Mouse (Mus musculus) stomach, embryonic 14.5 days (tissue): ENCODE data around the gene Rtca. TPM values are rescaled to one million over a fixed set of nuclear protein-coding genes. Genes with fewer than 3 reads are reported as not detected.
A peak's percentile ranks its signal among the peaks of the same experiment; 100 is the strongest.

Experiments used
- ATAC-seq: fragments of 200-750 bp; cut with Nextera tagmentation; 2 replicates; pipeline ENCODE4 v1.8.0; 2017; ENCODE audit warnings: low read depth, moderate TSS enrichment; ENCODE audit not compliant: insufficient number of reproducible peaks, insufficient read depth, low FRiP score
- H3K27ac ChIP-seq: fragments of 300-500 bp; sonication (generic); 2 replicates; pipeline ENCODE4 v1.5.1; 2014; ENCODE audit warnings: mild to moderate bottlenecking, low read length, moderate library complexity, mixed read lengths
- H3K27me3 ChIP-seq: fragments of 300-500 bp; sonication (generic); 2 replicates; pipeline ENCODE4 v1.6.1; 2014; ENCODE audit warnings: low read length, control low read depth, mixed read lengths; ENCODE audit not compliant: control insufficient read depth, insufficient read depth
- H3K36me3 ChIP-seq: fragments of 300-500 bp; sonication (generic); 2 replicates; pipeline ENCODE4 v1.6.1; 2014; ENCODE audit warnings: mild to moderate bottlenecking, control low read depth, low read length, moderate library complexity, mixed read lengths; ENCODE audit not compliant: control insufficient read depth, insufficient read depth
- H3K4me1 ChIP-seq: fragments of 300-500 bp; sonication (generic); 2 replicates; pipeline ENCODE4 v1.6.1; 2014; ENCODE audit warnings: low read length, control low read depth, mixed read lengths; ENCODE audit not compliant: control insufficient read depth, insufficient read depth
- H3K4me2 ChIP-seq: fragments of 300-500 bp; sonication (generic); replicated peaks from 2 replicates; pipeline ENCODE4 v1.6.1; 2014; ENCODE audit warnings: low read depth, low read length, control low read depth
- H3K4me3 ChIP-seq: fragments of 300-500 bp; sonication (generic); 2 replicates; pipeline ENCODE4 v1.5.1; 2014; ENCODE audit warnings: low read depth, low read length, control low read depth
- H3K9ac ChIP-seq: fragments of 300-500 bp; sonication (generic); replicated peaks from 2 replicates; pipeline ENCODE4 v1.6.1; 2014; ENCODE audit warnings: low read depth, mild to moderate bottlenecking, control low read depth, low read length, moderate library complexity, mixed read lengths
- H3K9me3 ChIP-seq: fragments of 300-500 bp; sonication (generic); 2 replicates; pipeline ENCODE4 v1.6.1; 2016; ENCODE audit warnings: low read depth, low read length, control low read depth; ENCODE audit not compliant: control insufficient read depth
- WGBS: fragments of 180-500 bp; shearing (Covaris S2); extraction: QIAGEN DNeasy Blood & Tissue Kit; methylation state at CpG from one replicate; pipeline ENCODE4 v1.1.7; 2014; 5-methylcytosine and 5-hydroxymethylcytosine counted together
- polyA plus RNA-seq: library from polyadenylated mRNA; unstranded; fragments of >200 nt; fragmentation: Nextera tagmentation; extraction: Ambion mirVana; gene quantifications from 2 replicates; pipeline ENCODE4 v1.2.1, GENCODE M21; 2014

Rtca gene
- polyA plus RNA-seq, 1 experiment from 2014 or later = 73.9 TPM

DNA sequence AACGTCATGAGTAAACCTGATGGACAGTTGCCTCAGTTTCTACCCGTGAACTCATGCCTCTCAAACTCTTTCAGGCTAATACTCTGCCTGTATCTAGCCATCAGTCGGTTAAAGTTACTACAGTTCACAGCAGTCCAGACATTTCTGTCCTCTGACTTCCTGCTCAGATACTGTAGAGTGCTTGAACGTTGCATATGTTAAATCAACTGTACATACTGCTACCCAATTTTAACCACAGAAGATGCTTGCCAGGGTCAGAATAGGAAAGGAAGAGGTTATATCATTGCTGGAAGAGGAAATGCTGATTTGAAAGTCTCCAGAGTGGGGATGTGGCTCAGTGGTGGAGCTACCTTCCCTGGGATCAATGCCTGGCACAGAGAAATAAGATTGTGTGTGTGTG, 24.7 kb downstream of the Rtca start:
- no peaks in the 10 kb centered on the region for H3K9me3 ChIP-seq
- ATAC-seq = no peak
- H3K36me3 ChIP-seq = peaks cover 10% of the 10 kb centered on the region
- no peak overlapping the region for H3K4me3 ChIP-seq
- H3K4me2 ChIP-seq = no peak overlapping the region
- H3K9ac ChIP-seq = no peak overlapping the region
- H3K27ac ChIP-seq = no peak overlapping the region
- no peaks in the 10 kb centered on the region for H3K27me3 ChIP-seq
- WGBS = 83% methylated on average over 4 of the region's 4 CpGs
- no peaks in the 10 kb centered on the region for H3K4me1 ChIP-seq

DNA sequence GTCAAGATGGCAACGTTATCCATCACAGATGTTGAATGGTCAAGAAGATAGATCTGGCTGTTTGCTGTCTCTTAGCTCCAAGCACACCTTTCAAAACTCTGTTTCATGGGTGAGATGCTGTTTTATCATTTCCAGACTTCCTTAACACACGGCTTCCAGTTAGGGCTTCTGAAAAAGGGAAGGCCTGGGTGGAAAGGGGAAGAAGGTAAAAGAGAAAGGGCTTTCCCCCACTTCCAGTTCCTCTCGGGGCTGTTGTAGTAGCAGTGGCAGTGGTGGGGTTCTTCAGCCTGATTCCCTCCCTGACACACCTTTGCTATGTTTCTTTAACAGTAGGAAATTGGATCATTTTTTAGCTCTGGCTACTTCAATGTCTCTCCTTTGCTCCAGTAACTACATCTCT, 25.3 kb downstream of the Rtca start:
- 74% methylated on average over 3 of the region's 3 CpGs for WGBS
- H3K27me3 ChIP-seq = no peaks in the 10 kb centered on the region

DNA sequence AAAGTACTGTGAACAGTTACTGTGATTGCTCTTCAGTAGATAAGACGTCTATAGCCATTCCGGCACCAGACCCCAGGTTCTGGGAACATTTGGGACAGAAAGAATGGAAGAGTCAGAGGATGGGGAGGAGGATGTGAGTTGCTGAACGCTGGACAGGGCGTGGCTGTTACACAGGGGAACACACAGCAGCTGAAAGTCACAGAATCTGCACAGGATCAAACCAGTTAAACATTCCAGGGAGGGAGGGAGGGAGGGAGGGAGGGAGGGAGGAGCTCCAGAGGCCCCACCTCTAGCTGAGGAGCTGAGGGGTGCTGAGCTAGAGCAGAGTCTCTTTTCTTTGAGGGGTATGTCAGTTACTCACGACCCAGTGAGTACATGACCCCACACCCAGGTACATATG, 27.1 kb downstream of the Rtca start:
- 32% methylated on average over 5 of the region's 5 CpGs for WGBS
- Histone ChIP-seq H3K4me3 (no peak overlapping the region), H3K27ac (no peak overlapping the region), H3K4me1 (no peaks in the 10 kb centered on the region), H3K9me3 (no peaks in the 10 kb centered on the region), H3K4me2 (no peak overlapping the region), H3K27me3 (no peaks in the 10 kb centered on the region), H3K36me3 (no peaks in the 10 kb centered on the region), H3K9ac (no peak overlapping the region)
- 0 out of 2 replicates have a peak, but pooled peaks have one; percentile 30 for ATAC-seq

More for the DNA sequence above, 25.3 kb downstream of the Rtca start:
- H3K4me3 ChIP-seq = no peak overlapping the region
- no peak overlapping the region for H3K9ac ChIP-seq
- ATAC-seq = no peak
- no peak overlapping the region for H3K27ac ChIP-seq
- no peak overlapping the region for H3K4me2 ChIP-seq
- H3K36me3 ChIP-seq = peaks cover 5% of the 10 kb centered on the region
- H3K4me1 ChIP-seq = no peaks in the 10 kb centered on the region
- no peaks in the 10 kb centered on the region for H3K9me3 ChIP-seq

DNA sequence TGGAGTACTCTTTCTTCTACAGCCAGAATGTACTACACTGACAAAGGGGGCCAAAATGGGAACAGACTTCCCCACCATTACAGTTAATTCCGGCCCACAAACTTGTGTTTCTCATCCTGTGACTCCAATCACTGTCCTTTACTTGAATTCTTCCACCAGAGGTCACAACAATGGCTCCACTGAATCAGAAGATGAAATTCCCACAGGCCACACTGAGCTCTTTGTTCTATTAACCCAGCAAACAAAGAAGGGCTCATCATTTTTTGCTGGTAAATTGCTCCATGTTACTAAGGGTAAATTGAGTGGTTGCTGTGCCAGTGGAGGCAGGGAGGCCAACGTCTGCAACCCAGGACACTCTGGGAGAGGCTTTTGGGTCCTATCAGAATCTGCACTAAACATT, 27.9 kb downstream of the Rtca start:
- no peak overlapping the region for H3K9ac ChIP-seq
- no peak overlapping the region for H3K4me3 ChIP-seq
- H3K9me3 ChIP-seq = no peaks in the 10 kb centered on the region
- H3K27me3 ChIP-seq = no peaks in the 10 kb centered on the region
- no peaks in the 10 kb centered on the region for H3K36me3 ChIP-seq
- ATAC-seq = no peak
- H3K4me2 ChIP-seq = no peak overlapping the region
- no peaks in the 10 kb centered on the region for H3K4me1 ChIP-seq
- no peak overlapping the region for H3K27ac ChIP-seq
- WGBS = 79% methylated on average over 2 of the region's 2 CpGs

DNA sequence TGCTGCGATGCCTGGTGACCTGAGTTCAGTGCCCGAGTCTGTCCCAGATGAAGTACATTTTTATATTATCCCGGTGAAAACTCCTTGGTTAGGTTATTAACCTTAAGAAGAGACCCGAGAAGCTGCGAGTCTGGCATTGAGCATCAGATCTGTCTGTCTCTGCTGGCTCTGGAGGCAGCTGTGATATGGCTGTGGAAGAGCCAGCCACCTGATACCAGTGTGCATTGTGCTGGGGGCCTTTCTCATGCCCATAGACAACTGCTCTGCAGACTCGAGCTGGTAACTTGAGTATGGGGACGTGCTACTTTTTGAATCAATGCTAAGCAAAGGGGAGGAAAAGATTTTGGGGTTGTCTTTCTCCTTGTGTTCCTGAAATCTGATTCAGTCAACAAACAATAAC, 30.7 kb downstream of the Rtca start:
- ATAC-seq = no peak
- WGBS = 81% methylated on average over 7 of the region's 7 CpGs
- no peak overlapping the region for H3K9ac ChIP-seq
- no peak overlapping the region for H3K4me2 ChIP-seq
- H3K36me3 ChIP-seq = no peaks in the 10 kb centered on the region
- no peaks in the 10 kb centered on the region for H3K9me3 ChIP-seq
- H3K27me3 ChIP-seq = no peaks in the 10 kb centered on the region
- H3K27ac ChIP-seq = no peak overlapping the region
- H3K4me3 ChIP-seq = no peak overlapping the region
- H3K4me1 ChIP-seq = no peaks in the 10 kb centered on the region

DNA sequence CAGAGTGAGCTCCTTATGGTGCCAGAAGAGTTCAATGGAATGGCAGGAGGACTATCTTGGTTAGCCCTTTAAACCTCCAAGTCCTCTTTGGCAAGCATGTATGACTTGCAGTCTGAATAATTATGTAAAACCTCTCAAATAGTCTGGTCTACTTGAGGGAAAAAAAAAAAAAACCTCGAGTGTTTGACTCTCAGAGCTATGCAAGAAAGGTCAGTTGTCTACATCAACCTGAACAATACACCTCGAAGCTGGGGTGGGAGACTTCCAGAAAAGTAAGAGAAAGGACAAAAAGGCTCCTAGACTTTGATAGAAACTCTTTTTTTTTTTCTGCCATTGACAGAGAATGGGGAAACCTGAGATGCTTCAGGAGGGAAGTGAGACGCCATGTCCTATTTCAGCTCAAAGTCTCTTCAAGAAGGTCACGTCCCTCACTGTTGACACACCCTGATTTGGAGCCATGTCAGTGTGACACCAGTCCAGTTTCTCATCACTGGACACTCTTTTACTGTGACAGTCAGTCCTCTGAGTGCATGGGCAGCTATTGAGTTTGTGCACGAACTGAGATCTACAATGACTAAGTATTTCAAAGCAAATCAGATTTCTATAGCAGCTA, 31.2 kb downstream of the Rtca start:
- 61% methylated on average over 5 of the region's 5 CpGs for WGBS
- Histone ChIP-seq H3K9me3 (no peaks in the 10 kb centered on the region), H3K9ac (no peak overlapping the region), H3K4me3 (no peak overlapping the region), H3K27ac (no peak overlapping the region), H3K4me1 (no peaks in the 10 kb centered on the region), H3K27me3 (no peaks in the 10 kb centered on the region), H3K4me2 (no peak overlapping the region), H3K36me3 (no peaks in the 10 kb centered on the region)
- no peak for ATAC-seq

DNA sequence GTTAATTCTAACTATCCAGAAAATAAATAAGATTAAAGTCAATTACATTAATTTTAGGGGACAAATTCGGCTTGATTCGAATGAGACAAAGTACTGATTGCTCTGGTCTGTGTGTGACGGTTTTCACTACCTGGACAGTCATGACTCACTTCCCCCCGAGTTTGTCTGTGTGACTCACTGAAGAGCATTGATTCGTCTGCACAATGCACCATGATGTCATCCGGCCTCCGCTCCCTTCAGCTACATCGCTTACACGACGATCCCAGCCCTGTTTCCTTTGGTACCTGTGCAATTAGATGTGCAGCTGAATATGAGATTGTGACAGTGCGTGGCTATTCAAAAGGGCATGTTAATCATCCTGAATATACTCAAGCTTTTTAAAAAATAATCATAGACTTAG, 33.4 kb downstream of the Rtca start:
- H3K9me3 ChIP-seq = no peaks in the 10 kb centered on the region
- no peak overlapping the region for H3K4me2 ChIP-seq
- 65% methylated on average over 11 of the region's 11 CpGs for WGBS
- ATAC-seq = no peak; the same call in 1 of the 2 replicates
- no peak overlapping the region for H3K27ac ChIP-seq
- no peak overlapping the region for H3K9ac ChIP-seq
- no peaks in the 10 kb centered on the region for H3K27me3 ChIP-seq
- H3K4me1 ChIP-seq = no peaks in the 10 kb centered on the region
- H3K4me3 ChIP-seq = no peak overlapping the region
- no peaks in the 10 kb centered on the region for H3K36me3 ChIP-seq

DNA sequence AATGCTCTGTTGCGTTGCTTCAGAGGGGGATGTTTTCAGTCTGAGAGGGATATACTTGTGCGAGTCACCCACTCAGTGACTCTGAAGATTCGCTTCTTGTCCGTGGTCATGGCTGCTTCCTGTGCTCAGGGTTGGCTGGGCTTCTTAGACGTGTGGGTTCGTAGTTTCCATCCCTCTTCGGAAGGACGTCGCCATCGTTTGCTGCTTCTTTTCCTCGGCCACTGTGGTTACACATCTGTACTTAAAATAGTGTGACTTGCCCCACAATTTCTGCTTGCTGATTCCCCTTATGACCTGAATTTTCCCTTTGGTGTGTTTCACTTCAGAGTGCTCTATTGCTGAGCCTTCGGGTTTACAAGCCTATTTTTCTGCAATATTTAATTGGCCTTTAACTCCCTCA, 42.3 kb downstream of the Rtca start:
- Histone ChIP-seq H3K9me3 (no peaks in the 10 kb centered on the region), H3K4me1 (no peaks in the 10 kb centered on the region), H3K36me3 (no peaks in the 10 kb centered on the region), H3K4me3 (no peak overlapping the region), H3K4me2 (no peak overlapping the region), H3K9ac (no peak overlapping the region), H3K27me3 (no peaks in the 10 kb centered on the region), H3K27ac (no peak overlapping the region)
- no peak for ATAC-seq
- WGBS = 88% methylated on average over 12 of the region's 12 CpGs

DNA sequence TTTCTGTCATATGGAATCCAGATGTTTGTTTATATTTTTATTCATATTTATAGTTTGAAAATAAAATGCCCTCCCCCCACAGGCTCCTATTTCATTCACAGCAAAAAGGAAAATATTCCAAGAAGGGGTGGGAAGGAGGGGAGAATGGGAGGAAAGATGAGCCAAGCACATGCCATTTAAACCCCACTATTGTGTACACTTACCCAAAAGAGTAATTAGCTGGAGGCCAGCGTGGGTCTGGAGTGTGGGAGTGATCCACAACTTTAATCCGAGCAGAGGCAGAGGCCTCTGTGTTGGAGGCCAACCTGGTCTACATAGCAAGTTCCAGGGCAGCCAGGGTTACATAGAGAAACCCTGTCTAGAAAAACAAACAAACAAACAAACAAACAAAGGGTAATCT, 43.7 kb downstream of the Rtca start:
- Histone ChIP-seq H3K9me3 (no peaks in the 10 kb centered on the region), H3K27me3 (no peaks in the 10 kb centered on the region), H3K9ac (no peak overlapping the region), H3K4me2 (no peak overlapping the region), H3K36me3 (no peaks in the 10 kb centered on the region), H3K4me3 (no peak overlapping the region), H3K4me1 (no peaks in the 10 kb centered on the region), H3K27ac (no peak overlapping the region)
- WGBS = 54% methylated on average over 2 of the region's 2 CpGs
- no peak for ATAC-seq
